Mouse (Mus musculus) G1E (cell line): Measurements from ENCODE around the gene Hist1h2ah. TPM values are rescaled to one million over a fixed set of nuclear protein-coding genes. Genes with fewer than 3 reads are reported as not detected.

ENCODE experiments used
- ATAC-seq: 2 replicates; pipeline ENCODE4 v1.8.0; 2016; ENCODE audit warnings: mild to moderate bottlenecking; ENCODE audit not compliant: insufficient number of reproducible peaks, poor library complexity, low FRiP score, severe bottlenecking; ENCODE audit errors: extremely low read depth
- DNase-seq: peaks from one replicate; pipeline ENCODE4 v3.0.0; 2012; ENCODE audit warnings: low spot score
- H3K27me3 ChIP-seq: 2 replicates; pipeline ENCODE4 v1.6.1; 2012; ENCODE audit warnings: mild to moderate bottlenecking, low read length, inconsistent platforms; ENCODE audit not compliant: insufficient read depth
- H3K36me3 ChIP-seq: replicated peaks from 2 replicates; pipeline ENCODE3; 2012; ENCODE audit warnings: mild to moderate bottlenecking, inconsistent platforms
- H3K4me1 ChIP-seq: 2 replicates; pipeline ENCODE4 v1.6.1; 2012; ENCODE audit warnings: low read depth, low read length, inconsistent platforms, mixed read lengths; ENCODE audit not compliant: insufficient read depth
- H3K4me3 ChIP-seq: 2 replicates; pipeline ENCODE4 v1.5.1; 2012; ENCODE audit warnings: low read depth, mild to moderate bottlenecking, inconsistent platforms, low read length, moderate library complexity, mixed read lengths
- H3K9me3 ChIP-seq: replicated peaks from 2 replicates; pipeline ENCODE4 v1.6.1; 2012; ENCODE audit warnings: inconsistent platforms
- CTCF ChIP-seq: IDR thresholded peaks from 2 replicates; pipeline ENCODE4 v1.5.1; 2012; ENCODE audit warnings: low read depth, low read length, inconsistent platforms, mixed read lengths
- GATA1 ChIP-seq: IDR thresholded peaks from 2 replicates; pipeline ENCODE4 v1.6.1; 2012; ENCODE audit warnings: borderline replicate concordance, low read length, inconsistent platforms, mixed read lengths
- GATA2 ChIP-seq: IDR thresholded peaks from 2 replicates; pipeline ENCODE4 v1.6.1; 2012; ENCODE audit warnings: low read depth, low read length, inconsistent platforms, borderline replicate concordance
- POLR2AphosphoS5 ChIP-seq: IDR thresholded peaks from 2 replicates; pipeline ENCODE4 v1.6.1; 2012; ENCODE audit warnings: low read depth, low read length, inconsistent platforms; ENCODE audit not compliant: insufficient replicate concordance
- TAL1 ChIP-seq: conservative IDR thresholded peaks from 2 replicates; pipeline ENCODE4 v1.6.1; 2012; ENCODE audit warnings: low read depth, low read length, inconsistent platforms, mixed read lengths
- polyA plus RNA-seq: library from polyadenylated mRNA; stranded (reverse); fragments of >175 nt; gene quantifications from 2 replicates; pipeline ENCODE4 v1.2.3, GENCODE M21; 2012
- total RNA-seq, 2 experiments: library from RNA; stranded (forward) in 1 of 2; stranded (reverse) in 1 of 2; fragments of 200-1000 nt in 1 of 2; fragments of >200 nt in 1 of 2; fragmentation: Nextera tagmentation in 1 of 2; gene quantifications; 2 replicates each; pipeline ENCODE4 v1.2.3; 2014 to 2017

The Hist1h2ah gene
- total and polyA plus RNA-seq, 3 experiments: 177 to 5,681 (median 2,043) TPM

DNA sequence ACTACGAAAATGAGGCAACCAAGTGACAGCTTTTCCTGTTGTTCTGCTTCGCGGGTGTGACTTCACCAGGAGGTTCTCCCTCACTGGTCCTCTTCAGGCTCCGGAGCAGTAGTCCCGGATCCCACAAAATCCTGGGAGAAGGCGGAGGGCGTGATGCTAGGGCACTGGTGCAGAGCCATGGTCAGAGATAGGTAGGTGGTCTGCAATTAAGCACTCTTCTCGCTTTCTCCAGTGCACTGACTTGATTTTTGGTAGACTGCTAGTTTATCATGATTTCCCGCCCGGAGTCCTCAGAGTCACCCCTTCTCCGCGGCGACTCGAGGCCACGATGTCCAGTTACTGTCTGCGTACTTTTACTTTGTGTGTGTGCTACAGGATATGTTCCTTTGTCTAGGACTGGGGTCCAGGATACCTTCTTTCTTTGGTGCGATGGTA lies 20.9 kb downstream of the Hist1h2ah start:
- TF ChIP-seq TAL1 (no peak), POLR2AphosphoS5 (no peak), GATA2 (no peak)
- no peak overlapping the region for H3K4me3 ChIP-seq
- H3K36me3 ChIP-seq: no peaks in the 10 kb centered on the region
- DNase-seq: no peak
- H3K4me1 ChIP-seq: peaks cover 15% of the 10 kb centered on the region; the same call in 1 of the 2 replicates
- ATAC-seq: no peak
- H3K9me3 ChIP-seq: no peaks in the 10 kb centered on the region
- H3K27me3 ChIP-seq: peaks cover 28% of the 10 kb centered on the region

- ATAC-seq (no peak), DNase-seq (no peak)
- no peak overlapping the region for H3K4me3 ChIP-seq
- H3K9me3 ChIP-seq: no peaks in the 10 kb centered on the region
- H3K36me3 ChIP-seq: no peaks in the 10 kb centered on the region
- H3K27me3 ChIP-seq: peaks cover 31% of the 10 kb centered on the region
- no peak for TF ChIP-seq POLR2AphosphoS5
- TF ChIP-seq CTCF: no peak
- TF ChIP-seq GATA1: no peak
- TF ChIP-seq TAL1: no peak
- TF ChIP-seq GATA2: no peak
- peaks cover 14% of the 10 kb centered on the region; the same call in 1 of the 2 replicates for H3K4me1 ChIP-seq
Observed at GRCm38 (mm10) chr13:22013716-22014115, 21.7 kb downstream of the Hist1h2ah start.

DNA sequence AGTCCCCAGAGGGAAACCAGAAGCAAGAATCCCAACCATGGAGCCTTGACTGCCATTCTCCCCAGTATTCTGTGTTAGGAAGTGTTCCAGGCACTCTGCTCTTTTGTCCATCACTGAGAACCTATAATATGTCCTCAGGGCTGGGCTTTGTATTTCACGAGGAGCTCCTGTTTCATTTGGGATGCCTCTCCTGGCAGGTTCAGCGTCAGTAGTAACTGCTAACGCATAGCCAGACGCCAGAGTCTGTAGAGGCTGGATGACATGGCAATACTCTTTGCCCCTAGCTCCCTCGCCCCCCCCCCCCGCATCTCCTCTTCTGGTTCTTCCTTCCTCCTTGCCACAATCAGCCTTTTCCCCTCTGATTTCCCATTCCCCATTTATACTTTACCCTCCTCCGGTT lies 25.7 kb downstream of the Hist1h2ah start, which contains the start of gene Prss16:
Prss16 (minus strand) TSS at position 101 of the 400 bp plus-strand sequence.
- no peak for DNase-seq
- TF ChIP-seq CTCF (no peak), GATA2 (no peak), POLR2AphosphoS5 (no peak), GATA1 (no peak), TAL1 (no peak)
- H3K4me3 ChIP-seq: no peak within 1 kb of the TSS
- no peak for ATAC-seq
- H3K36me3 ChIP-seq: no peaks in the 10 kb centered on the region
- no peaks in the 10 kb centered on the region for H3K9me3 ChIP-seq
- peaks cover 26% of the 10 kb centered on the region for H3K4me1 ChIP-seq
- H3K27me3 ChIP-seq: peaks cover 67% of the 10 kb centered on the region

DNA sequence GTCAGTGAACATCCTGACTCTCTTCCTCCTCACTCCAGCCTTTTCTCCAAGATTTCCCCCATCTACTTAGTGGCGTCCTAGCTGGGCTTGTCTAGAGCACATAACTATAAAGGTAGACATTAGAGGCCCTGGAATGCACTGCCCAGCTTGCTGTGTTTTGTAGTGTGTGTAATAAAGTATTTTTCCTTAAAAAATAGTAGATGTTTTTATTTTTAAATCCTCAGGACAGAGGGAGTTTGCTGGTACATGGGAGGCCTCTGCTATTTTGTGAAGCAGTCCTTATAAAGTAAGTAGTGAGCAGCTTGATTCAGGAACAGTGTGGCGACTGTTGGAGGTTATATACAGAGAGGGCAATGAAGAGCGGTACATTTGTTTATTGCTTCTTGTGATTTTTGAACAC lies 26.7 kb downstream of the Hist1h2ah start:
- H3K9me3 ChIP-seq: no peaks in the 10 kb centered on the region
- peaks cover 71% of the 10 kb centered on the region for H3K27me3 ChIP-seq
- TF ChIP-seq GATA2 (no peak), GATA1 (no peak), CTCF (no peak), POLR2AphosphoS5 (no peak), TAL1 (no peak)
- no peak overlapping the region for H3K4me3 ChIP-seq
- DNase-seq: no peak
- H3K4me1 ChIP-seq: peaks cover 21% of the 10 kb centered on the region
- no peaks in the 10 kb centered on the region for H3K36me3 ChIP-seq
- no peak for ATAC-seq

DNA sequence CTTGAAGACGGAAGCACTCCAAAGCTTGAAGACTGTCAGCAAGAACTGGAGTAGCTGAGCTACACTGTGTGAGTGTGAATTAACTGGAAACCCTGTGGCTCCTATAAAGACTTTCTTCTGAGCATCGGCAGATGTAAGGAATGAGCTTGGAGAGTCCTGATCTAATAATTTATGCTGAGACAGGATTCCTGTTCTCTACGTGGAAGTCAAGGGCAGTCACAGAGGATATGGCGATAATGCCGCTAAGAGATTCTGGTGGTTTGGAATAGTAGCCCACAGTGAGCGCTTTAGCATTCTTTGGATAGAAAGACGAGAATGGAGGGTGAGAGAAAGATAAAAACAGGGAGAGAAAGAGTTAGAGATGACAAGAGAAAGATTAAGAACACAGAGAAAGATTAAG lies 27.5 kb downstream of the Hist1h2ah start:
- peaks cover 21% of the 10 kb centered on the region for H3K4me1 ChIP-seq
- no peak for ATAC-seq

DNA sequence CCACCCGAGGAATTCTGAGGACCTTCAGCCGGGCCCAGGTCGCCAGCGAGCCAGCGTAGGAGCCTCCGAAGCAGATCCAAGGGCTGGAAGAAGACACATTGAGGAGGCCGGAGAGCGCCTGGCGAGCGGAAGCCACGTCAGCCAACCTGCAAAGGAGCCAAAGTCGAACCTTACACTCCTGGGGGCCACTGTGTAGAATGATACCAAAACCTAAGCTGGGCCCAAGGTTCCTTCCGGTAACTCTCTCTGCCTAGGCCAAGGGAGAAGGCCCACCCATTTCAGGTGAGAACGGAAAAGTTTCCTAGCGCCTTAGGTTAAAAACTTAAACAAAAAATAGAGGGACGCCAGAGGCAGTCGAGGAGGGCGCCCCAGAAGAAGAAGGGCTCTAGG lies 28.3 kb downstream of the Hist1h2ah start:
- H3K4me3 ChIP-seq: no peak overlapping the region
- DNase-seq (no peak), ATAC-seq (no peak)
- H3K4me1 ChIP-seq: peaks cover 24% of the 10 kb centered on the region
- no peaks in the 10 kb centered on the region for H3K36me3 ChIP-seq
- no peaks in the 10 kb centered on the region for H3K9me3 ChIP-seq
- no peak for TF ChIP-seq TAL1
- no peak for TF ChIP-seq POLR2AphosphoS5
- TF ChIP-seq GATA2: no peak
- TF ChIP-seq GATA1: no peak
- no peak for TF ChIP-seq CTCF
- H3K27me3 ChIP-seq: peaks cover 87% of the 10 kb centered on the region

More for the DNA sequence above, 27.5 kb downstream of the Hist1h2ah start:
- H3K27me3 ChIP-seq: peaks cover 79% of the 10 kb centered on the region
- H3K9me3 ChIP-seq: no peaks in the 10 kb centered on the region
- no peak for DNase-seq
- TF ChIP-seq TAL1: no peak
- no peak overlapping the region for H3K4me3 ChIP-seq
- H3K36me3 ChIP-seq: no peaks in the 10 kb centered on the region
